Mouse (Mus musculus) stomach, postnatal 0 days (tissue): ENCODE results near the gene Ccdc47. TPM values are rescaled to one million over a fixed set of nuclear protein-coding genes. Genes with fewer than 3 reads are reported as not detected.

ENCODE experiments used
- ATAC-seq: fragments of 200-750 bp; cut with Nextera tagmentation; 2 replicates; pipeline ENCODE4 v1.8.0; 2017; ENCODE audit not compliant: low FRiP score, low TSS enrichment
- DNase-seq: peaks from one replicate; pipeline ENCODE4 v3.0.0-alpha.2; 2016; ENCODE audit warnings: low spot score
- H3K27ac ChIP-seq: fragments of 300-500 bp; sonication (generic); replicated peaks from 2 replicates; pipeline ENCODE4 v1.5.1; 2014; ENCODE audit warnings: mild to moderate bottlenecking, control low read depth
- H3K27me3 ChIP-seq: fragments of 300-500 bp; sonication (generic); 2 replicates; pipeline ENCODE4 v1.6.1; 2014; ENCODE audit warnings: low read length; ENCODE audit not compliant: control insufficient read depth, insufficient read depth
- H3K36me3 ChIP-seq: fragments of 300-500 bp; sonication (generic); 2 replicates; pipeline ENCODE4 v1.6.1; 2014; ENCODE audit warnings: low read length, mixed read lengths; ENCODE audit not compliant: control insufficient read depth, insufficient read depth
- H3K4me1 ChIP-seq: fragments of 300-500 bp; sonication (generic); replicated peaks from 2 replicates; pipeline ENCODE4 v1.6.1; 2014; ENCODE audit warnings: antibody characterized with exemption; ENCODE audit not compliant: control insufficient read depth, insufficient read depth
- H3K4me2 ChIP-seq: fragments of 300-500 bp; sonication (generic); replicated peaks from 2 replicates; pipeline ENCODE4 v1.6.1; 2014; ENCODE audit warnings: low read depth, mild to moderate bottlenecking, control low read depth, moderate library complexity
- H3K4me3 ChIP-seq: fragments of 300-500 bp; sonication (generic); 2 replicates; pipeline ENCODE4 v1.5.1; 2014; ENCODE audit warnings: low read depth, low read length, control low read depth
- H3K9ac ChIP-seq: fragments of 300-500 bp; sonication (generic); 2 replicates; pipeline ENCODE4 v1.6.1; 2014; ENCODE audit warnings: mild to moderate bottlenecking, low read length, control low read depth, mixed read lengths
- H3K9me3 ChIP-seq: fragments of 300-500 bp; sonication (generic); 2 replicates; pipeline ENCODE4 v1.6.1; 2016; ENCODE audit warnings: low read length; ENCODE audit not compliant: control insufficient read depth
- CTCF ChIP-seq: IDR thresholded peaks from 2 replicates; pipeline ENCODE4 v1.5.1; 2016; ENCODE audit warnings: antibody characterized with exemption, low read depth, mild to moderate bottlenecking, moderate library complexity
- EP300 ChIP-seq: optimal IDR thresholded peaks from 2 replicates; pipeline ENCODE3; 2016; ENCODE audit warnings: antibody characterized with exemption
- WGBS: fragments of 180-500 bp; shearing (Covaris S2); extraction: QIAGEN DNeasy Blood & Tissue Kit; methylation state at CpG from one replicate; pipeline ENCODE4 v1.1.7; 2014; 5-methylcytosine and 5-hydroxymethylcytosine counted together
- polyA plus RNA-seq: library from polyadenylated mRNA; unstranded; fragments of >200 nt; fragmentation: Nextera tagmentation; extraction: Ambion mirVana; gene quantifications from 2 replicates; pipeline ENCODE4 v1.2.1, GENCODE M21; 2015

Gene Ccdc47
- polyA plus RNA-seq, 1 experiment from 2014 or later: 51.4 TPM

DNA sequence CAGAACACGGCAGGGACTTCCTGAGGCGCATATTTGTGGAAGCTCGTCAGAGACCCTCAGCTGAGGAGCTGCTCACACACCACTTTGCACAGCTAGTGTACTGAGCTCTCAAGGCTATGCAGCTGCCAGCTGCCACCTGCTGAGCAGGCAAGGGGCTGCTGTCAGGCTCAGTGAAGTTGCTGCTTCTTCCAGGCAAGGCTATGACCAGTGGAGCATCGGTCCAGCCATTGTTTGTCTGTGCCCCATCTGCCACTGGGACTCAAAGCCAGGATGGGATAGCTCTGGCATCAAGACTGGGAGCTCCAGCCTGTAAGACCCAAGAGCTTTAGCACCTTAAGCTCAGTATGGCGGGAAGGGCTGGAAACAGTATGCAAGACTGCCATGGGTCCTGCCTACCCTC, 62.1 kb downstream of the Ccdc47 start:
- Histone ChIP-seq H3K27ac (no peak overlapping the region), H3K4me2 (no peak overlapping the region), H3K4me1 (no peaks in the 10 kb centered on the region), H3K36me3 (peaks cover 25% of the 10 kb centered on the region), H3K4me3 (no peak overlapping the region), H3K9ac (no peak overlapping the region), H3K27me3 (no peaks in the 10 kb centered on the region), H3K9me3 (no peaks in the 10 kb centered on the region)
- ATAC-seq: no peak
- TF ChIP-seq EP300 (no peak), CTCF (no peak)
- DNase-seq: no peak
- 87% methylated on average over 5 of the region's 5 CpGs for WGBS

DNA sequence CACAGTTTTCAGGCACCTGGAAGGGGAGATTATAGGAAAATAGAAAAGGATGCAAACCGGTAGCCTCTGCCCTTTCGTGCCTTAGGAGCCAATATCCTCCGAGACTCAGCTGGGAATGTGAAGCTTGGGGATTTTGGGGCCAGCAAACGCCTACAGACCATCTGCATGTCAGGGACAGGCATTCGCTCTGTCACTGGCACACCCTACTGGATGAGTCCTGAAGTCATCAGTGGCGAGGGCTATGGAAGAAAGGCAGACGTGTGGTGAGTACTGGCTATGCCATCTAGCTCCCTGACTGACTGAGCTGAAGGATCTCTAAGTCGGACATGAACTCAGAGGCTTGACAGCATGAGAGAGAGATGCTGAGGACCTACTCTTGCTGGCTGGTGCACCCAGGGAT, 64.0 kb downstream of the Ccdc47 start:
- ATAC-seq (no peak), DNase-seq (no peak)
- H3K9ac ChIP-seq: no peak overlapping the region
- no peaks in the 10 kb centered on the region for H3K27me3 ChIP-seq
- no peak overlapping the region for H3K27ac ChIP-seq
- TF ChIP-seq CTCF (no peak), EP300 (no peak)
- H3K4me2 ChIP-seq: no peak overlapping the region
- no peak overlapping the region for H3K4me3 ChIP-seq
- WGBS: 76% methylated on average over 8 of the region's 8 CpGs
- H3K36me3 ChIP-seq: peaks cover 25% of the 10 kb centered on the region
- H3K9me3 ChIP-seq: no peaks in the 10 kb centered on the region
- H3K4me1 ChIP-seq: no peaks in the 10 kb centered on the region

DNA sequence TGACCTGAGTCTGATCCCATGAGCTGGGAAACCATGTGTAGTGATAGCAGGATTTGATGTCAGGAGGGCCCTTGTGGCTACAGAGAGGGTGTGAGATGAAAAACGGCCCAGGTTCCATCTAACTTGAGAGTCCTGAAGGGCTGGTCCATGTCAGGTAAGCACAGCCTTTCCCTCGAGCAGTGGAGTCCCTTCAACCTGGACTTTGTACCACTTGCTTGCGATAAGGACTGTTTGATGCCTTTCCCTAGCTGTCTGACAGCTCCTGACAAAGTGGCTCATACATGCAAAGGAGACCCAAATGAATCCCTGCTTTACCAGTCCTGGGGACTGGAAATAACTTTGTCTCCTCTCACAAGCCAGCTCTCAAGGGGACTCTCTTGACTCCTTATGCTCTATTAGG, 64.9 kb downstream of the Ccdc47 start:
- ATAC-seq: 0 out of 2 replicates have a peak, but pooled peaks have one; percentile 55
- peaks cover 23% of the 10 kb centered on the region for H3K36me3 ChIP-seq
- H3K4me2 ChIP-seq: no peak overlapping the region
- H3K9me3 ChIP-seq: no peaks in the 10 kb centered on the region
- H3K4me3 ChIP-seq: no peak overlapping the region
- H3K4me1 ChIP-seq: no peaks in the 10 kb centered on the region
- no peak overlapping the region for H3K27ac ChIP-seq
- DNase-seq: no peak
- no peak overlapping the region for H3K9ac ChIP-seq
- WGBS: 77% methylated on average over 3 of the region's 3 CpGs
- TF ChIP-seq CTCF: no peak
- TF ChIP-seq EP300: no peak
- H3K27me3 ChIP-seq: no peaks in the 10 kb centered on the region

Other genes with a start within 250 kb of the Ccdc47 start
- 2.1 and 2.4 TPM in 2 replicates for gene Ace, start 248.4 kb downstream of the Ccdc47 start, polyA plus RNA-seq
- gene Ace3, start 221.7 kb downstream of the Ccdc47 start, polyA plus RNA-seq: not detected in 2 replicates
- 0.54 and 0.55 TPM in 2 replicates for gene Kcnh6, start 208.2 kb downstream of the Ccdc47 start, polyA plus RNA-seq
- 25.9 and 28.1 TPM in 2 replicates for gene Dcaf7, start 179.5 kb downstream of the Ccdc47 start, polyA plus RNA-seq
- 7.6 and 8.1 TPM in 2 replicates for gene Taco1, start 150.3 kb downstream of the Ccdc47 start, polyA plus RNA-seq
- gene Map3k3, start 131.7 kb downstream of the Ccdc47 start, polyA plus RNA-seq: 8.7 and 10.2 TPM in 2 replicates
- gene Gm10840, start 55.5 kb downstream of the Ccdc47 start, polyA plus RNA-seq: not detected in 2 replicates
- gene Limd2, start 55.5 kb downstream of the Ccdc47 start, polyA plus RNA-seq: 45.3 and 48.7 TPM in 2 replicates
- 9.9 and 11.8 TPM in 2 replicates for gene Strada, start 14.2 kb downstream of the Ccdc47 start, polyA plus RNA-seq
- gene Ddx42, start 582 bp upstream of the Ccdc47 start, polyA plus RNA-seq: 27.2 TPM in 2 replicates
- 24.4 and 24.5 TPM in 2 replicates for gene Ftsj3, start 39.7 kb upstream of the Ccdc47 start, polyA plus RNA-seq
- gene Psmc5, start 39.8 kb upstream of the Ccdc47 start, polyA plus RNA-seq: 202 and 206 TPM in 2 replicates
- 43.5 and 47.6 TPM in 2 replicates for gene Smarcd2, start 56.6 kb upstream of the Ccdc47 start, polyA plus RNA-seq
- gene Tcam1, start 60.3 kb upstream of the Ccdc47 start, polyA plus RNA-seq: 0.07 and 0.10 TPM in 2 replicates
- not detected in 2 replicates for gene Gh, start 85.5 kb upstream of the Ccdc47 start, polyA plus RNA-seq
- 1.9 TPM in 2 replicates for gene Cd79b, start 98.4 kb upstream of the Ccdc47 start, polyA plus RNA-seq
- 0.02 and 0.12 TPM in 2 replicates for gene Scn4a, start 136.9 kb upstream of the Ccdc47 start, polyA plus RNA-seq
- gene Prr29, start 149.1 kb upstream of the Ccdc47 start, polyA plus RNA-seq: 0.23 and 0.41 TPM in 2 replicates
- 12.7 and 13.2 TPM in 2 replicates for gene Icam2, start 171.7 kb upstream of the Ccdc47 start, polyA plus RNA-seq